ENCODE assay signal across 22 mouse cellular contexts in genomic region chr17:73684746-73685145, GRCm38 (mm10). TPM values are rescaled to one million over a fixed set of nuclear protein-coding genes. Genes with fewer than 3 reads are reported as not detected.
DNase-seq lines count a peak whose midpoint lies in the region; ATAC-seq and TF ChIP-seq lines count a peak whose summit lies in the region.
"Had no signal": no experiment of that assay in that cellular context is flagged by ENCODE, and none has a peak within 500 bp of the region (broad histone marks: within the 10 kb centered on the region; RNA-seq: fewer than 3 reads in every experiment).

No protein-coding gene starts in this region.

- no peak overlapping the region for H3K27ac ChIP-seq in cerebellum, adult 2 months (ENCODE audit: insufficient read depth, low read length)
- H3K27ac ChIP-seq: forebrain, embryonic 10.5 days; hindbrain, embryonic 14.5 days; kidney, postnatal 0 days; limb, embryonic 13.5 days; liver, embryonic 12.5 days had no signal

- peak; percentile 79 for ATAC-seq in frontal cortex, adult (ENCODE audit: low TSS enrichment)
- ATAC-seq: liver, embryonic 12.5 days had no signal

- H3K4me1 ChIP-seq in cerebellum, adult 2 months (ENCODE audit: control insufficient read depth, insufficient read depth, low read length): no peaks in the 10 kb centered on the region
- H3K4me1 ChIP-seq: forebrain, embryonic 10.5 days; limb, embryonic 13.5 days; liver, embryonic 12.5 days had no signal

- WGBS in cerebellum, adult 2 months: 63% methylated on average over 5 of the region's 5 CpGs

- H3K27me3 ChIP-seq in cerebellum, adult 2 months (ENCODE audit: control insufficient read depth, insufficient read depth, low read length): no peaks in the 10 kb centered on the region
- H3K27me3 ChIP-seq: limb, embryonic 13.5 days; liver, embryonic 12.5 days had no signal

- no peak overlapping the region for H3K4me3 ChIP-seq in cerebellum, adult 2 months (replicated peaks; ENCODE audit: insufficient read depth, low read depth, low read length)
- H3K4me3 ChIP-seq: forebrain, embryonic 10.5 days; limb, embryonic 13.5 days; liver, embryonic 12.5 days had no signal

- no peak for TF ChIP-seq POLR2A in cerebellum, adult 2 months (IDR thresholded peaks at IDR 0.05; ENCODE audit: borderline replicate concordance, insufficient read depth, low read length)

- peak; percentile 31 to 36 for DNase-seq in cerebellum, postnatal 10 days
- no peak for DNase-seq in cerebellum, adult 2 months
- no peak for DNase-seq in frontal cortex, postnatal 25 days (ENCODE audit: low spot score in 2 of 2)
- peak; percentile 56 for DNase-seq in layer of hippocampus, adult 9-11 months
- DNase-seq in layer of hippocampus, postnatal 10 days (ENCODE audit: low spot score in 2 of 2): no peak
- DNase-seq in right cerebral cortex, postnatal 14 days: peak; percentile 15
- no peak for DNase-seq in lung, postnatal 4 days
- DNase-seq: adrenal gland, postnatal 14 days; cerebellum, adult 9-11 months; gastrocnemius, postnatal 36 days; lung, adult 18-20 months; lung, postnatal 10 days; spleen, adult 18-20 months had no signal

- TF ChIP-seq CTCF in cerebellum, adult 2 months (IDR thresholded peaks at IDR 0.05; ENCODE audit: borderline replicate concordance, insufficient read depth, low read depth, low read length): no peak

RNA-seq across cellular contexts. Expression of gene Galnt14, which starts 25.5 kb away (rescaled TPM):
- 6.4 and 7.6 TPM in 2 replicates for polyA plus RNA-seq in cerebellum, adult 2 months (2012; rRNA removed)
- total RNA-seq in layer of hippocampus, postnatal 10 days (2021): 10 to 100 TPM; 26.3 to 26.9 TPM
- total RNA-seq: gastrocnemius, postnatal 36 days; heart, adult 8-10 months; heart, postnatal 25 days; megakaryocyte progenitor cell, adult 5-6 weeks had no signal

Comparison
In these comparisons a context has a peak if more than half of its experiments do, and no peak if none do; other contexts are left out.
1. DNase-seq: peak in cerebellum, postnatal 10 days (2 of 2), layer of hippocampus, adult 9-11 months (single experiment) and right cerebral cortex, postnatal 14 days (single experiment); none in cerebellum, adult 2 months (0 of 2), frontal cortex, postnatal 25 days (0 of 2), layer of hippocampus, postnatal 10 days (0 of 2) and lung, postnatal 4 days (0 of 2).